Comparison of ENCODE assay signal across 8 mouse cellular contexts in the genomic region with DNA sequence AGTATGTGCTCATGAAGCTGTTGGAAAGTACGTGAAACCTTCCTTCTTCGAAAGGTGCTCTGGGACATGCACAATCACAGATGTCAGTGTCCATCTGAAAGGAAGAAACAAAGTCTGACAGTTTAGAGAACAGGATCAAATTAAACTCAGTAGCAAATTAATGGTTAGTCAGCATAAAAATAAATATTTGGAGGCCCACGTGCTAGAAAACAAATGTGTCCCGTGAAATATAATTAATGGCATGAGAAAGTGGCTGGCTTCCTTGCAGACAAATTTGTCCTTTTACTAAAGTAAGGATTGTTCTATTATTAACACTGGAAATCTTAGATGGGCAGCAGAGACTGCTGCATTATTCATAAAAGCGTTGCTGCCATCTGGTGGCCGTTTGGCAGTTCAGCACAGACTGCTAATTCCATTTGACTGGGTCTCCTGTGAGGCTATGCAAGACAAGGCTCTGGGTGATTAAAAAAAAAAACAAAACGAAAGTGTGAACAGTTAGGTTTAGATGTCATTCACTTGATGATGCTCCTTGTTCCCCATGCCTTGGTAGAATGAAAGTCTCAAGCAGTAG.
A peak's percentile ranks its signal among the peaks of the same experiment; 100 is the strongest.
DNase-seq lines count a peak whose midpoint lies in the region; ATAC-seq and TF ChIP-seq lines count a peak whose summit lies in the region.

No protein-coding gene starts in this region.

- H3K36me3 ChIP-seq in embryonic facial prominence, embryonic 10.5 days (replicated peaks), result no peaks in the 10 kb centered on the region
- H3K36me3 ChIP-seq in heart, adult 2 months (ENCODE audit: control insufficient read depth, insufficient read depth, low read length), result no peaks in the 10 kb centered on the region
- H3K36me3 ChIP-seq in limb, embryonic 11.5 days (ENCODE audit: control insufficient read depth, insufficient read depth, low read length), result no peaks in the 10 kb centered on the region

- intact Hi-C loops in heart, adult 2 months (cut with DNase I), result loop anchor here (1.0 to 5.0 kb wide), 3 partner anchors 115 to 230 kb away; no protein-coding TSS in a partner anchor

- H3K9me3 ChIP-seq in embryonic facial prominence, embryonic 10.5 days, result no peaks in the 10 kb centered on the region
- H3K9me3 ChIP-seq in limb, embryonic 11.5 days (ENCODE audit: control insufficient read depth, low read length), result no peaks in the 10 kb centered on the region

- 28% methylated on average over 7 of the region's 7 CpGs for WGBS in embryonic facial prominence, embryonic 10.5 days
- WGBS in heart, adult 2 months, result 23% methylated on average over 7 of the region's 7 CpGs
- WGBS in limb, embryonic 11.5 days, result 25% methylated on average over 7 of the region's 7 CpGs

- no peak for TF ChIP-seq POLR2A in heart, adult 2 months (IDR thresholded peaks at IDR 0.05; ENCODE audit: insufficient read depth, low read depth, low read length)

- H3K4me2 ChIP-seq in limb, embryonic 11.5 days (ENCODE audit: low read depth, severe bottlenecking), result no peak overlapping the region

- ATAC-seq in limb, embryonic 11.5 days (ENCODE audit: insufficient number of reproducible peaks, low FRiP score, low TSS enrichment, low read depth), result no peak; the same call in 1 of the 2 replicates

- no peaks in the 10 kb centered on the region for H3K79me2 ChIP-seq in heart, adult 2 months (replicated peaks; ENCODE audit: control insufficient read depth, insufficient read depth, low read length)

- TF ChIP-seq EP300 in heart, adult 2 months (IDR thresholded peaks at IDR 0.05; ENCODE audit: insufficient read depth, low read depth, low read length), result peak; percentile 58; the same call in 1 of the 2 replicates

- TF ChIP-seq CTCF in heart, adult 2 months (IDR thresholded peaks at IDR 0.05), result peak; percentile 93

- H3K27me3 ChIP-seq in embryonic facial prominence, embryonic 10.5 days (replicated peaks; ENCODE audit: low read depth, poor library complexity, severe bottlenecking), result no peaks in the 10 kb centered on the region
- H3K27me3 ChIP-seq in heart, adult 2 months (ENCODE audit: control insufficient read depth, insufficient read depth, low read length), result no peaks in the 10 kb centered on the region
- no peaks in the 10 kb centered on the region for H3K27me3 ChIP-seq in limb, embryonic 11.5 days (ENCODE audit: control insufficient read depth, insufficient read depth, low read length)

- no peak overlapping the region for H3K27ac ChIP-seq in embryonic facial prominence, embryonic 10.5 days (replicated peaks)
- no peak overlapping the region for H3K27ac ChIP-seq in heart, adult 2 months
- H3K27ac ChIP-seq in limb, embryonic 11.5 days (replicated peaks; ENCODE audit: low read depth, low read length), result no peak overlapping the region

- H3K4me1 ChIP-seq in embryonic facial prominence, embryonic 10.5 days, result no peaks in the 10 kb centered on the region
- H3K4me1 ChIP-seq in heart, adult 2 months (ENCODE audit: control insufficient read depth, insufficient read depth, low read length), result no peaks in the 10 kb centered on the region
- no peaks in the 10 kb centered on the region for H3K4me1 ChIP-seq in limb, embryonic 11.5 days (ENCODE audit: control insufficient read depth, insufficient read depth, low read length)

- no peak overlapping the region for H3K9ac ChIP-seq in heart, adult 2 months (ENCODE audit: low read depth, low read length)
- H3K9ac ChIP-seq in limb, embryonic 11.5 days (ENCODE audit: low read length), result no peak overlapping the region

- peak; percentile 87 for DNase-seq in 416B (ENCODE audit: low read depth)
- DNase-seq in adrenal gland, postnatal 14 days, result peak; percentile 84
- peak; percentile 73 for DNase-seq in embryonic facial prominence, embryonic 10.5 days (ENCODE audit: low spot score)
- DNase-seq in heart, adult 2 months, result peak; percentile 56 to 67
- peak; percentile 79 for DNase-seq in kidney, adult 9 months
- peak; percentile 82 for DNase-seq in limb, embryonic 11.5 days (ENCODE audit: low spot score)
- peak; percentile 84 for DNase-seq in naive thymus-derived CD4-positive, alpha-beta T cell, adult 2 months (ENCODE audit: low read depth)
- DNase-seq in spleen, postnatal 4 days (ENCODE audit: low spot score in 2 of 2), result peak; percentile 47 to 80

- no peak overlapping the region for H3K4me3 ChIP-seq in embryonic facial prominence, embryonic 10.5 days
- no peak overlapping the region for H3K4me3 ChIP-seq in heart, adult 2 months
- H3K4me3 ChIP-seq in limb, embryonic 11.5 days (ENCODE audit: low read depth, low read length), result no peak overlapping the region
